Mouse (Mus musculus) central nervous system, embryonic 14 days (tissue): ENCODE measurements around the gene 1700037C18Rik. TPM values are rescaled to one million over a fixed set of nuclear protein-coding genes. Genes with fewer than 3 reads are reported as not detected.

Source experiments
- polyA plus RNA-seq: library from polyadenylated mRNA; depleted of rRNA; stranded (reverse); fragments of >200 nt; gene quantifications from 2 replicates; pipeline ENCODE4 v1.2.3, GENCODE M21; 2012; rRNA removed

1700037C18Rik gene
- 6.3 and 8.0 TPM in 2 replicates for polyA plus RNA-seq

DNA sequence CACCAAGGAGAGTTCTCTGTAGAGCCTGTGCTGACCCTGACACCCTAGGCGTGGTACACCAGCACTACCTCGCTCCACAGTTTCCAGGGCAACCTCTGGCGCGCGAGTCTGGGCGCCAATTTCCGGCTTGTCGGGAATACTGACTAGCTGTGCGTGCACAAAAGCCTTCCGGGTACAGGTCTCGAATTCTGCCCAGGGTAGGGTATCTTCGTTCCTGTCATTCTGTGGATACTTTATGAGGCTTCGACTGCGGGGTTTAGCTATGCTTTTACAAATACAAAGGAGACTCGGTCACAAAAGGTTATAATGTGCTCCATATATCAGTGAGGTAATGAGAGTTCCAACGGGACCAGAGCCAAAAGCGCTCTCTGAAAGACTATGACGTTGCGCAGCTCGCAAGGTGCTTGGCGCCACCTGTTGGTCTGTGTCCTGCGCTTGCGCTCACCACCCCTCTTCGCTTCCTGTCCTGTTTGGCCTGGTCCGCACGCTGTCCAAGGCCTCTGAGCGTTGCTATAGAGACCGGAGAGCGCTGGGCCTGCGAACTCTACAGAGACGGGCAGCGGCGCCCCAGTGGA is at the start of gene 1700037C18Rik, which contains the start of gene Cluap1:
Gene 1700037C18Rik (minus strand): TSS at position 153 of the 575 bp plus-strand sequence.
Gene Cluap1 (plus strand): TSS at position 265 of the 575 bp plus-strand sequence.

DNA sequence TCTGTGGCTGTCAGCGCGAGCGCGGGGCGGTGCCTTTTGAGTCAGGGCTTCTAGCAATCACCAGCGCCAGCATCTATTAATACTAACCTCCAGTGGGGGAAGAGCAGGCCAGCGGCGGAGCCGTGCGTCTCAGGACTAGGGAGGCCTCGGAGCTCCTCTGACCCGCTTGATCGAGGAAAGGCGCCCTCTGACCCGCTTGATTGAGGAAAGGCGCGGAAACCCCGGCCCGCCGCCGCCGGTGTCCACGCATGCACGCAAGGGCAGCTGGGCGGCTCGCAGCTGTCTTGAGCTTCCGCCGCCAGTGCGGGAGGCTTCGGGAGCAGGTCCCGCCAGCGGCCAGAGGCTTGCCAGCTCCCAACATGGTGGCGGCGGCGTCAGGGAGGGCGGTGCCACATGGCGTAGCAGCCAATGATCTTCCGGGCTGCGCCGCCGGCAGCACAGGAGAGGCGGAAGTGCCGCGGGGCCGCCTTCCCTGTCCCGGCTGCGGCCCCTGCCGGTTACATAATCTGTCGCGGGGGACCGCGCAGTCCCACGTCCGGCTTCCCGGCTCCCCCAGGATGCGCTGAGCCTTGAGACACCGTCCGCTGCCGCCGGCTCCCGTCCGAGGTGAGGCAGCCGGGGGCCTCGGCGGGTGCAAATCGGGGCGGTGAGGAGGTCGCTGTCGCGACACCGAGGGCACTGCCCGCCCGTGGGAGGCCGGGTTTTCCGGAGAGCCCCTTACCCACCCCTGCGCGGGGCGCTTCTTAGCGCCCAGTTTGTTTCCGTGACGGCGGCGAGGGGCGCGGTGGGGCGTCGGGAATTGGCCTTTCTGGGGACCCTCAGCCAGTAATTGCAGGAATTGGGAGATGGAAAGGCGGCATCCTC is 24.1 kb downstream of the 1700037C18Rik start, which contains the start of the genes Zfp597 and Gm20695:
Gene Zfp597 (minus strand): TSS at position 361 of the 864 bp plus-strand sequence.
Gene Gm20695 (plus strand): TSS at position 448 of the 864 bp plus-strand sequence.

DNA sequence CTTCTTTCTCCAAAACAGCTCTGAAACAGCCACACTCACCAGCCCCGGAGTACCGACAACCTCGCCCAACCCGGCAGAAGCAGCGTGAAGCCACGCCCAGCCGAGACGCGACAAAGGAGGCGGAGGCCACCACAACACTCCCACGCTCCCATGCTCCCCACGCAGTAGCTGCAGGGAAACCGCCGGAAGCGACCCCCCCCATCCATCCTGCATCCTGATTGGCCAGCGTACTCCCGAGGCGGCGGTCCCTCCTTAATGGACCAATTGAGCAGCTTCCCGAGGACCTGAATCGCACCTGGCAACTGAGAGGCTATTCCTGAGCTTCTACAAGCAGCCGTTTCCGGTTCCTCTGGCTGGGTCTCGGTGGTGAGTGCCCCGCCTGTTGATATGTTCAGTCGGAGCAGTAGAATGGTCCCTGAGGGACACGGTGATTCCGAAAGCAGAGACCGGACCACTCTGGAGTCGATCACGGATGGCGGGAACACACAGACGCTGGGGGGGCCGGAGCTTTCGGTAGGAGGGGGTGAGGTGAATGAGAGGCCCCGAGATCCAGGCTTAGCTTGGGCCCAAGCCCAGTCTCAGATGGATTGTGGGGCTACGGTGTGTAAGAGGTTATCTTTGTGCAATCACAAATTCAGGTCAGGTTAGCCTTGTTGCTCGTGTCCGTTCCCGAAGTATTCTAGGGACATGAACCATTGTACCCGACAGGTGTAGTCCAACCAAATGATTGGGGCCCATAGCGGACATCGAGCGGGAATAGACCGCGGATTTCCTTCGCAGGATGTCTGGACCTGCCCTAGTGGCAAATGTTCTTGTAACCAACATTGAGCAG is 36.1 kb downstream of the 1700037C18Rik start, which contains the start of gene Naa60:
Gene Naa60 (plus strand): TSS at position 160 of the 832 bp plus-strand sequence.

DNA sequence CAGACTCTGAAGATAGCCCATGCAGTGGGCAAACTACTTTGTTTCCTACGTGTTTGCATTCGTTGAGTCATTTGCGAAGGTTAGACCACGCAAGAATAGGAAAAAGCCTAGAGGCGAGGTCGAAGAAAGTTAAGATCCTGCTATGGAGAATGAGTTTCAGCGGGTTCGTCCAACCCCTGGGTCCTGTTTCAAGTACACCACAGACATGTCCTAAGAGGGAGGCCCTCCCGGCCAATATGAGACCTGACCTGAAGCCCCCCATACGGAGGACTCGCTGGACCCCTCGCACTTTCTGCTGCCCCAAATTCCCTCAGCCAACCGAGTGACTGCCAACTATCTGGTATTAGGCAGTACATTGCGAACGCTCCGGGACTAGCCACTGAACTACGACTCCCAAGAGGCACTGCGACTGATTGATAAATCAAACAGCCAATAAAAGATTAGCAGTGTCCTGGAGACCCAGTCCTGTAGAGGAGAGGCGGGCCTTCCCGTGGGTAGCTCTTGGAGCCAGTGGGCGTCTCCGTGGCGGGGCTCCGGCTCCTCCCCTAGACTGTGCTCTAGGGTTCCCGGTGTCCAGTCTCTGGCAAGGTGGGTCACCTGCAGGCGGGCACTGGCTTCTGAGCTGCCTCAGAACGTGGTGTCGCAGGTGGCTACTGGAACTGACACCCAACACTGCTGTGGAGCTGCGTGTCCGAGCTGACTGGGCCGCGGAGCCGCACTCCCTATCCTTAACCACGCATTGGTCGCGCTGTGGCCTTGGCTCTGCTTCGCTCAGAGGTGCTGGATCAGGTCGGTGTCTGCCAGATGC is 61.6 kb downstream of the 1700037C18Rik start, which contains the start of gene Zfp174:
Gene Zfp174 (plus strand): TSS at position 558 of the 808 bp plus-strand sequence.

Other genes starting within 250 kb of the 1700037C18Rik start
- gene Mefv, start 190.6 kb downstream of the 1700037C18Rik start, polyA plus RNA-seq = 0.08 TPM in 1 of 2 replicates, not detected in the other
- 17.1 and 18.3 TPM in 2 replicates for gene Zfp263, start 164.6 kb downstream of the 1700037C18Rik start, polyA plus RNA-seq
- gene Olfr15, start 77.8 kb downstream of the 1700037C18Rik start, polyA plus RNA-seq = not detected in 2 replicates
- 2.8 and 2.9 TPM in 2 replicates for gene Zfp174, start 61.4 kb downstream of the 1700037C18Rik start, polyA plus RNA-seq
- 68.9 and 73.7 TPM in 2 replicates for gene Naa60, start 36.3 kb downstream of the 1700037C18Rik start, polyA plus RNA-seq
- gene Zfp597, start 24.1 kb downstream of the 1700037C18Rik start, polyA plus RNA-seq = 11.7 TPM in 2 replicates
- 0.74 and 1.3 TPM in 2 replicates for gene Gm20695, start 24.0 kb downstream of the 1700037C18Rik start, polyA plus RNA-seq
- 29.9 and 34.1 TPM in 2 replicates for gene Cluap1, start 112 bp upstream of the 1700037C18Rik start, polyA plus RNA-seq
- 1.7 and 2.0 TPM in 2 replicates for gene Nlrc3, start 67.9 kb upstream of the 1700037C18Rik start, polyA plus RNA-seq
- gene Slx4, start 95.1 kb upstream of the 1700037C18Rik start, polyA plus RNA-seq = 55.3 and 57.0 TPM in 2 replicates
- gene Dnase1, start 128.3 kb upstream of the 1700037C18Rik start, polyA plus RNA-seq = 0.16 and 0.22 TPM in 2 replicates
- 67.3 and 67.4 TPM in 2 replicates for gene Trap1, start 169.1 kb upstream of the 1700037C18Rik start, polyA plus RNA-seq